Mouse (Mus musculus) c-Kit-positive CD71-positive TER-119-negative erythroid progenitor cells, embryonic 14.5 days (primary cell): ENCODE measurements around the gene Arl8a.
"Not testable (repeated sequence)": the region's sequence is repeated elsewhere in the genome, so short reads cannot be mapped to it uniquely, and the experiment has no call there.

Experiments
- DNase-seq: peaks from one replicate; pipeline ENCODE4 v3.0.0-alpha.2; 2013; ENCODE audit warnings: low read depth

Gene Arl8a

GRCm38 (mm10) chr1:135169556-135170224 is 23.1 kb downstream of the Arl8a start:
- DNase-seq: no peak

- no peak for DNase-seq
These were observed 23.7 kb downstream of the Arl8a start for GRCm38 (mm10) chr1:135170299-135170698.

GRCm38 (mm10) chr1:135171202-135171601 is 24.6 kb downstream of the Arl8a start:
- DNase-seq: no peak

GRCm38 (mm10) chr1:135171984-135172383 is 25.4 kb downstream of the Arl8a start:
- no peak for DNase-seq

- no peak for DNase-seq
These were observed 26.7 kb downstream of the Arl8a start for GRCm38 (mm10) chr1:135173311-135173710.

- DNase-seq: no peak
These were observed 28.6 kb downstream of the Arl8a start for GRCm38 (mm10) chr1:135175176-135175575.

GRCm38 (mm10) chr1:135177724-135178123 is 31.1 kb downstream of the Arl8a start:
- no peak for DNase-seq

- no peak for DNase-seq
These were observed 32.2 kb downstream of the Arl8a start for GRCm38 (mm10) chr1:135178863-135179262.

- no peak for DNase-seq
These were observed 34.2 kb downstream of the Arl8a start for GRCm38 (mm10) chr1:135180830-135181229.

GRCm38 (mm10) chr1:135181275-135181674 is 34.7 kb downstream of the Arl8a start:
- DNase-seq: no peak

GRCm38 (mm10) chr1:135181880-135182623 is 35.4 kb downstream of the Arl8a start:
- DNase-seq: no peak

GRCm38 (mm10) chr1:135182975-135183374 is 36.4 kb downstream of the Arl8a start:
- no peak for DNase-seq

GRCm38 (mm10) chr1:135183448-135183847 is 36.8 kb downstream of the Arl8a start:
- no peak for DNase-seq

- DNase-seq: no peak
These were observed 37.4 kb downstream of the Arl8a start for GRCm38 (mm10) chr1:135183941-135184570.

- DNase-seq: no peak
These were observed 39.3 kb downstream of the Arl8a start for GRCm38 (mm10) chr1:135185936-135186335.

- DNase-seq: no peak
These were observed 39.8 kb downstream of the Arl8a start for GRCm38 (mm10) chr1:135186427-135186826.

- not testable (repeated sequence) for DNase-seq
These were observed 40.4 kb downstream of the Arl8a start for GRCm38 (mm10) chr1:135187016-135187415.

GRCm38 (mm10) chr1:135188197-135188596 is 41.6 kb downstream of the Arl8a start:
- DNase-seq: no peak

- DNase-seq: no peak
These were observed 42.6 kb downstream of the Arl8a start for GRCm38 (mm10) chr1:135189186-135189585.

GRCm38 (mm10) chr1:135194335-135194734 is 47.7 kb downstream of the Arl8a start:
- not testable (repeated sequence) for DNase-seq

- no peak for DNase-seq
These were observed 49.4 kb downstream of the Arl8a start for GRCm38 (mm10) chr1:135195907-135196440.

GRCm38 (mm10) chr1:135198412-135198811 is 51.8 kb downstream of the Arl8a start:
- DNase-seq: no peak
